Mouse (Mus musculus): ENCODE measurements around the gene Gm43552. TPM values are rescaled to one million over a fixed set of nuclear protein-coding genes. Genes with fewer than 3 reads are reported as not detected.
"Not testable (repeated sequence)": the region's sequence is repeated elsewhere in the genome, so short reads cannot be mapped to it uniquely, and the experiment has no call there.

Gene Gm43552
- polyA plus RNA-seq (2014; fragmentation: Nextera tagmentation; extraction: Ambion mirVana), result not detected in 2 replicates

GRCm38 (mm10) chr5:65492716-65493531 lies at the start of gene Gm43552:
Gm43552 (minus strand) TSS chr5:65492833.
- Histone ChIP-seq H3K27me3 (replicated peaks; ENCODE audit: control insufficient read depth, insufficient read depth, low read length) (no peaks in the 10 kb centered on the region), H3K36me3 (ENCODE audit: control insufficient read depth, insufficient read depth, low read length) (0 out of 2 replicates have a peak, but pooled peaks cover 4% of the 10 kb centered on the region), H3K4me3 (ENCODE audit: low read depth, low read length) (peak within 1 kb of the TSS; percentile 90), H3K9me3 (ENCODE audit: control insufficient read depth, low read length) (no peaks in the 10 kb centered on the region), H3K4me2 (ENCODE audit: low read depth, low read length) (peak within 1 kb of the TSS; percentile 79), H3K4me1 (ENCODE audit: control insufficient read depth, insufficient read depth, low read length) (peaks cover 14% of the 10 kb centered on the region), H3K27ac (replicated peaks; ENCODE audit: low read depth, low read length) (peak within 1 kb of the TSS; percentile 96), H3K9ac (ENCODE audit: low read depth, low read length) (peak within 1 kb of the TSS; percentile 94)
- WGBS, result under 1% methylated on average over 27 of the region's 69 CpGs
- peak; percentile 96 for DNase-seq (ENCODE audit: low spot score)
- ATAC-seq (ENCODE audit: low read depth), result peak; percentile 97

- Histone ChIP-seq H3K36me3 (ENCODE audit: control insufficient read depth, insufficient read depth, low read length) (no peaks in the 10 kb centered on the region), H3K9me3 (ENCODE audit: control insufficient read depth, low read length) (no peaks in the 10 kb centered on the region), H3K4me2 (ENCODE audit: low read depth, low read length) (no peak overlapping the region), H3K9ac (ENCODE audit: low read depth, low read length) (no peak overlapping the region), H3K27ac (replicated peaks; ENCODE audit: low read depth, low read length) (no peak overlapping the region), H3K4me3 (ENCODE audit: low read depth, low read length) (no peak overlapping the region), H3K4me1 (ENCODE audit: control insufficient read depth, insufficient read depth, low read length) (peaks cover 8% of the 10 kb centered on the region), H3K27me3 (replicated peaks; ENCODE audit: control insufficient read depth, insufficient read depth, low read length) (no peaks in the 10 kb centered on the region)
- WGBS, result 82% methylated on average over 3 of the region's 3 CpGs
- ATAC-seq (ENCODE audit: low read depth) (no peak), DNase-seq (ENCODE audit: low spot score) (no peak)
Observed at GRCm38 (mm10) chr5:65541889-65542288, 49.3 kb upstream of the Gm43552 start.

- ATAC-seq (ENCODE audit: low read depth), result no peak
- WGBS, result 92% methylated on average over 3 of the region's 3 CpGs
- H3K27ac ChIP-seq (replicated peaks; ENCODE audit: low read depth, low read length), result no peak overlapping the region
- H3K9ac ChIP-seq (ENCODE audit: low read depth, low read length), result no peak overlapping the region
- H3K27me3 ChIP-seq (replicated peaks; ENCODE audit: control insufficient read depth, insufficient read depth, low read length), result no peaks in the 10 kb centered on the region
- peaks cover 8% of the 10 kb centered on the region for H3K4me1 ChIP-seq (ENCODE audit: control insufficient read depth, insufficient read depth, low read length)
- no peaks in the 10 kb centered on the region for H3K36me3 ChIP-seq (ENCODE audit: control insufficient read depth, insufficient read depth, low read length)
- H3K4me2 ChIP-seq (ENCODE audit: low read depth, low read length), result 0 out of 2 replicates have a peak overlapping the region, but pooled peaks have one; percentile 78
- H3K9me3 ChIP-seq (ENCODE audit: control insufficient read depth, low read length), result no peaks in the 10 kb centered on the region
- H3K4me3 ChIP-seq (ENCODE audit: low read depth, low read length), result no peak overlapping the region
- no peak for DNase-seq (ENCODE audit: low spot score)
Observed at GRCm38 (mm10) chr5:65539786-65540185, 47.2 kb upstream of the Gm43552 start.

GRCm38 (mm10) chr5:65538829-65539228 lies 46.2 kb upstream of the Gm43552 start:
- Histone ChIP-seq H3K9ac (ENCODE audit: low read depth, low read length) (0 out of 2 replicates have a peak overlapping the region, but pooled peaks have one; percentile 42), H3K4me1 (ENCODE audit: control insufficient read depth, insufficient read depth, low read length) (peaks cover 8% of the 10 kb centered on the region), H3K27ac (replicated peaks; ENCODE audit: low read depth, low read length) (no peak overlapping the region), H3K4me2 (ENCODE audit: low read depth, low read length) (peak overlapping the region; percentile 78), H3K27me3 (replicated peaks; ENCODE audit: control insufficient read depth, insufficient read depth, low read length) (no peaks in the 10 kb centered on the region), H3K36me3 (ENCODE audit: control insufficient read depth, insufficient read depth, low read length) (no peaks in the 10 kb centered on the region), H3K9me3 (ENCODE audit: control insufficient read depth, low read length) (no peaks in the 10 kb centered on the region), H3K4me3 (ENCODE audit: low read depth, low read length) (peak overlapping the region; percentile 35)
- WGBS, result 41% methylated on average over 4 of the region's 4 CpGs
- DNase-seq (ENCODE audit: low spot score) (no peak), ATAC-seq (ENCODE audit: low read depth) (no peak)

GRCm38 (mm10) chr5:65538121-65538520 lies 45.5 kb upstream of the Gm43552 start:
- DNase-seq (ENCODE audit: low spot score), result no peak
- Histone ChIP-seq H3K4me1 (ENCODE audit: control insufficient read depth, insufficient read depth, low read length) (peaks cover 8% of the 10 kb centered on the region), H3K36me3 (ENCODE audit: control insufficient read depth, insufficient read depth, low read length) (no peaks in the 10 kb centered on the region), H3K4me3 (ENCODE audit: low read depth, low read length) (peak overlapping the region; percentile 88), H3K9ac (ENCODE audit: low read depth, low read length) (peak overlapping the region; percentile 88), H3K27ac (replicated peaks; ENCODE audit: low read depth, low read length) (peak overlapping the region; percentile 99), H3K9me3 (ENCODE audit: control insufficient read depth, low read length) (no peaks in the 10 kb centered on the region), H3K4me2 (ENCODE audit: low read depth, low read length) (peak overlapping the region; percentile 78), H3K27me3 (replicated peaks; ENCODE audit: control insufficient read depth, insufficient read depth, low read length) (no peaks in the 10 kb centered on the region)
- no peak for ATAC-seq (ENCODE audit: low read depth)
- under 1% methylated on average over 4 of the region's 4 CpGs for WGBS

GRCm38 (mm10) chr5:65537420-65538071 lies 44.9 kb upstream of the Gm43552 start:
- H3K4me1 ChIP-seq (ENCODE audit: control insufficient read depth, insufficient read depth, low read length), result peaks cover 8% of the 10 kb centered on the region
- peak overlapping the region; percentile 88 for H3K9ac ChIP-seq (ENCODE audit: low read depth, low read length)
- no peaks in the 10 kb centered on the region for H3K9me3 ChIP-seq (ENCODE audit: control insufficient read depth, low read length)
- ATAC-seq (ENCODE audit: low read depth), result peak; percentile 54
- peak overlapping the region; percentile 88 for H3K4me3 ChIP-seq (ENCODE audit: low read depth, low read length)
- H3K27me3 ChIP-seq (replicated peaks; ENCODE audit: control insufficient read depth, insufficient read depth, low read length), result no peaks in the 10 kb centered on the region
- WGBS, result 2% methylated on average over 22 of the region's 59 CpGs
- H3K4me2 ChIP-seq (ENCODE audit: low read depth, low read length), result peak overlapping the region; percentile 78
- peak overlapping the region; percentile 99 for H3K27ac ChIP-seq (replicated peaks; ENCODE audit: low read depth, low read length)
- peak; percentile 72 for DNase-seq (ENCODE audit: low spot score)
- H3K36me3 ChIP-seq (ENCODE audit: control insufficient read depth, insufficient read depth, low read length), result no peaks in the 10 kb centered on the region

GRCm38 (mm10) chr5:65536751-65537419 lies 44.3 kb upstream of the Gm43552 start, which contains the start of the genes Smim14 and Ube2k:
Smim14 (minus strand) TSS chr5:65537184.
Ube2k (plus strand) TSS chr5:65537233.
- H3K9me3 ChIP-seq (ENCODE audit: control insufficient read depth, low read length), result no peaks in the 10 kb centered on the region
- peak within 1 kb of the TSS; percentile 78 for H3K4me2 ChIP-seq (ENCODE audit: low read depth, low read length)
- under 1% methylated on average over 46 of the region's 66 CpGs for WGBS
- DNase-seq (ENCODE audit: low spot score) (peak; percentile 95), ATAC-seq (ENCODE audit: low read depth) (peak; percentile 98)
- H3K36me3 ChIP-seq (ENCODE audit: control insufficient read depth, insufficient read depth, low read length), result no peaks in the 10 kb centered on the region
- H3K9ac ChIP-seq (ENCODE audit: low read depth, low read length), result peak within 1 kb of the TSS; percentile 88
- no peaks in the 10 kb centered on the region for H3K27me3 ChIP-seq (replicated peaks; ENCODE audit: control insufficient read depth, insufficient read depth, low read length)
- peak within 1 kb of the TSS; percentile 99 for H3K27ac ChIP-seq (replicated peaks; ENCODE audit: low read depth, low read length)
- H3K4me1 ChIP-seq (ENCODE audit: control insufficient read depth, insufficient read depth, low read length), result peaks cover 8% of the 10 kb centered on the region
- H3K4me3 ChIP-seq (ENCODE audit: low read depth, low read length), result peak within 1 kb of the TSS; percentile 88

GRCm38 (mm10) chr5:65536068-65536465 lies 43.4 kb upstream of the Gm43552 start:
- 84% methylated on average over 10 of the region's 10 CpGs for WGBS
- Histone ChIP-seq H3K27ac (replicated peaks; ENCODE audit: low read depth, low read length) (peak overlapping the region; percentile 99), H3K9ac (ENCODE audit: low read depth, low read length) (peak overlapping the region; percentile 88), H3K4me2 (ENCODE audit: low read depth, low read length) (peak overlapping the region; percentile 78), H3K4me3 (ENCODE audit: low read depth, low read length) (peak overlapping the region; percentile 88)
- not testable (repeated sequence) for H3K27me3 ChIP-seq (replicated peaks; ENCODE audit: control insufficient read depth, insufficient read depth, low read length); H3K4me1 ChIP-seq (ENCODE audit: control insufficient read depth, insufficient read depth, low read length); DNase-seq (ENCODE audit: low spot score); H3K36me3 ChIP-seq (ENCODE audit: control insufficient read depth, insufficient read depth, low read length); ATAC-seq (ENCODE audit: low read depth); H3K9me3 ChIP-seq (ENCODE audit: control insufficient read depth, low read length)

All from embryonic facial prominence, embryonic 14.5 days (tissue).